Mouse (Mus musculus) lung, embryonic 16.5 days (tissue): ENCODE results near the gene Ociad1. TPM values are rescaled to one million over a fixed set of nuclear protein-coding genes. Genes with fewer than 3 reads are reported as not detected.
A peak's percentile ranks its signal among the peaks of the same experiment; 100 is the strongest.

Experiments used
- ATAC-seq: fragments of 200-750 bp; cut with Nextera tagmentation; 2 replicates; pipeline ENCODE4 v1.8.0; 2017; ENCODE audit warnings: low read depth, mild to moderate bottlenecking, moderate library complexity
- H3K27ac ChIP-seq: fragments of 300-500 bp; sonication (generic); 2 replicates; pipeline ENCODE4 v1.5.1; 2014; ENCODE audit warnings: mild to moderate bottlenecking, control low read depth, low read length
- H3K27me3 ChIP-seq: fragments of 300-500 bp; sonication (generic); 2 replicates; pipeline ENCODE4 v1.6.1; 2014; ENCODE audit warnings: low read depth, low read length, mixed read lengths; ENCODE audit not compliant: control insufficient read depth, insufficient read depth
- H3K36me3 ChIP-seq: fragments of 300-500 bp; sonication (generic); 2 replicates; pipeline ENCODE4 v1.6.1; 2014; ENCODE audit warnings: low read length; ENCODE audit not compliant: control insufficient read depth, insufficient read depth
- H3K4me1 ChIP-seq: fragments of 300-500 bp; sonication (generic); replicated peaks from 2 replicates; pipeline ENCODE4 v1.6.1; 2014; ENCODE audit warnings: low read length, mixed read lengths; ENCODE audit not compliant: control insufficient read depth, insufficient read depth
- H3K4me2 ChIP-seq: fragments of 300-500 bp; sonication (generic); 2 replicates; pipeline ENCODE4 v1.6.1; 2014; ENCODE audit warnings: low read depth, low read length, control low read depth
- H3K4me3 ChIP-seq: fragments of 300-500 bp; sonication (generic); 2 replicates; pipeline ENCODE4 v1.5.1; 2014; ENCODE audit warnings: mild to moderate bottlenecking, low read length, control low read depth
- H3K9ac ChIP-seq: fragments of 300-500 bp; sonication (generic); 2 replicates; pipeline ENCODE4 v1.6.1; 2014; ENCODE audit warnings: low read length, control low read depth
- H3K9me3 ChIP-seq: fragments of 300-500 bp; sonication (generic); 2 replicates; pipeline ENCODE4 v1.6.1; 2016; ENCODE audit warnings: low read length; ENCODE audit not compliant: control insufficient read depth
- WGBS: fragments of 180-500 bp; shearing (Covaris S2); extraction: QIAGEN DNeasy Blood & Tissue Kit; methylation state at CpG from one replicate; pipeline ENCODE4 v1.1.7; 2014; 5-methylcytosine and 5-hydroxymethylcytosine counted together
- polyA plus RNA-seq: library from polyadenylated mRNA; unstranded; fragments of >200 nt; fragmentation: Nextera tagmentation; extraction: Ambion mirVana; gene quantifications from 2 replicates; pipeline ENCODE4 v1.2.1, GENCODE M21; 2015

Ociad1 gene
- polyA plus RNA-seq, 1 experiment from 2014 or later: 231 TPM

- 64% methylated on average over 5 of the region's 5 CpGs for WGBS
- Histone ChIP-seq H3K36me3 (no peaks in the 10 kb centered on the region), H3K9me3 (no peaks in the 10 kb centered on the region), H3K27ac (no peak overlapping the region), H3K27me3 (no peaks in the 10 kb centered on the region), H3K9ac (no peak overlapping the region), H3K4me1 (peaks cover 2% of the 10 kb centered on the region), H3K4me3 (no peak overlapping the region), H3K4me2 (no peak overlapping the region)
- ATAC-seq: no peak
Observed at GRCm38 (mm10) chr5:73355393-73355792, 62.8 kb downstream of the Ociad1 start.

DNA sequence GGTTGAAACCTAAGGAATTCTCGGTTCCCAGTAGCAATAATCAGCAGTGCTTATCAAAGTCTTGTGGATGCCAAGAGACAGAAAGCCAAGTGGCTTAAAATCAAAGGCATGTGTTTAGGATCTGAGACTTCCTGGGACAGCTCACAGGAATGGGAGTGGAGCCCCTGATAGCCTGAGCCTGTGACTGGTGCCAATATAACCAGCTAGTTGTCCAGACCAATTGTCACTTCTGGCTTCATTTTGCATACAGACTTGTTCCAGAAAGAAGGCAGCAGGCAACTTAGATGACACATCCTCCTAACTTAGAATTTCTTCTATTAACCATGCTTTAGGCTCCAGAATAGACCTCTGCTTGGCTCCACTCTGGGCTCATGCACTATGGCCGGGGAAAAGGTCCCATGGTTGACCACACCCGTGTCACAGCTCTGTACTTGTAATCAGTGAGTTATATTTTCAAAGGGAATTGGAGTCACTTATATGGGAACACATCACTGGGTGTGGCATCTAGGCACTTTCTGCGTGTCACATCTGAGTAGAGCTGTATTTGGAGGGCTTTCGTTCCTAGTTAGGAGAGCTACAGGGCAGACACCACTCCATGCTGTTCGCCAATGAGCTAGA is 66.7 kb downstream of the Ociad1 start:
- H3K4me3 ChIP-seq: no peak overlapping the region
- no peaks in the 10 kb centered on the region; the same call in 1 of the 2 replicates for H3K4me1 ChIP-seq
- no peak overlapping the region; the same call in 1 of the 2 replicates for H3K4me2 ChIP-seq
- H3K27ac ChIP-seq: no peak overlapping the region
- WGBS: 67% methylated on average over 6 of the region's 6 CpGs
- no peak overlapping the region for H3K9ac ChIP-seq
- no peaks in the 10 kb centered on the region for H3K9me3 ChIP-seq
- no peak for ATAC-seq
- H3K36me3 ChIP-seq: no peaks in the 10 kb centered on the region
- H3K27me3 ChIP-seq: no peaks in the 10 kb centered on the region

- Histone ChIP-seq H3K9ac (no peak overlapping the region), H3K4me3 (no peak overlapping the region), H3K27me3 (no peaks in the 10 kb centered on the region), H3K36me3 (no peaks in the 10 kb centered on the region), H3K27ac (no peak overlapping the region), H3K4me1 (no peaks in the 10 kb centered on the region; the same call in 1 of the 2 replicates), H3K4me2 (peak overlapping the region; percentile 33), H3K9me3 (no peaks in the 10 kb centered on the region)
- 32% methylated on average over 12 of the region's 12 CpGs for WGBS
- ATAC-seq: no peak
Observed at GRCm38 (mm10) chr5:73359752-73360141, 67.2 kb downstream of the Ociad1 start.

- H3K9me3 ChIP-seq: no peaks in the 10 kb centered on the region
- H3K4me2 ChIP-seq: peak overlapping the region; percentile 33; the same call in 1 of the 2 replicates
- H3K36me3 ChIP-seq: no peaks in the 10 kb centered on the region
- ATAC-seq: no peak
- H3K4me1 ChIP-seq: no peaks in the 10 kb centered on the region; the same call in 1 of the 2 replicates
- no peak overlapping the region for H3K27ac ChIP-seq
- no peak overlapping the region for H3K4me3 ChIP-seq
- no peaks in the 10 kb centered on the region for H3K27me3 ChIP-seq
- no peak overlapping the region for H3K9ac ChIP-seq
- WGBS: 21% methylated on average over 12 of the region's 12 CpGs
Observed at GRCm38 (mm10) chr5:73360240-73360639, 67.7 kb downstream of the Ociad1 start.

GRCm38 (mm10) chr5:73362338-73362737 is 69.8 kb downstream of the Ociad1 start:
- no peak overlapping the region for H3K4me3 ChIP-seq
- WGBS: 87% methylated on average over 7 of the region's 7 CpGs
- no peak overlapping the region for H3K27ac ChIP-seq
- no peaks in the 10 kb centered on the region for H3K27me3 ChIP-seq
- H3K9ac ChIP-seq: no peak overlapping the region
- peaks cover 2% of the 10 kb centered on the region; the same call in 1 of the 2 replicates for H3K4me1 ChIP-seq
- H3K9me3 ChIP-seq: no peaks in the 10 kb centered on the region
- H3K36me3 ChIP-seq: no peaks in the 10 kb centered on the region
- H3K4me2 ChIP-seq: no peak overlapping the region
- ATAC-seq: no peak

- Histone ChIP-seq H3K9me3 (no peaks in the 10 kb centered on the region), H3K4me1 (peaks cover 2% of the 10 kb centered on the region; the same call in 1 of the 2 replicates), H3K27me3 (no peaks in the 10 kb centered on the region), H3K4me3 (no peak overlapping the region), H3K27ac (no peak overlapping the region), H3K9ac (no peak overlapping the region), H3K36me3 (no peaks in the 10 kb centered on the region), H3K4me2 (no peak overlapping the region)
- ATAC-seq: no peak
- 89% methylated on average over 5 of the region's 5 CpGs for WGBS
Observed at GRCm38 (mm10) chr5:73362791-73363190, 70.2 kb downstream of the Ociad1 start.

Other genes starting within 250 kb of the Ociad1 start
- 20.3 and 20.4 TPM in 2 replicates for gene Fryl, start 36.2 kb upstream of the Ociad1 start, polyA plus RNA-seq
- 43.5 and 53.4 TPM in 2 replicates for gene Ociad2, start 48.2 kb downstream of the Ociad1 start, polyA plus RNA-seq
- 0.06 TPM in 1 of 2 replicates, not detected in the other for gene Cwh43, start 113.3 kb downstream of the Ociad1 start, polyA plus RNA-seq
- 19.9 and 22.7 TPM in 2 replicates for gene Dcun1d4, start 188.2 kb downstream of the Ociad1 start, polyA plus RNA-seq